Mouse (Mus musculus) splenic B cell, adult 2 months (primary cell): Measurements from ENCODE around the gene Poc1b.

ENCODE experiments used
- DNase-seq: peaks from one replicate; pipeline ENCODE4 v3.0.0-alpha.2; 2011; ENCODE audit warnings: low read depth, low spot score
- H3K27me3 ChIP-seq: 2 replicates; pipeline ENCODE4 v1.6.1; 2012; ENCODE audit warnings: mild to moderate bottlenecking, low read length, moderate library complexity, mixed read lengths; ENCODE audit not compliant: control insufficient read depth, poor library complexity, insufficient read depth, severe bottlenecking
- H3K36me3 ChIP-seq: 2 replicates; pipeline ENCODE4 v1.6.1; 2012; ENCODE audit warnings: mild to moderate bottlenecking, low read length, moderate library complexity, mixed read lengths; ENCODE audit not compliant: control insufficient read depth, poor library complexity, insufficient read depth, severe bottlenecking

Gene Poc1b

DNA sequence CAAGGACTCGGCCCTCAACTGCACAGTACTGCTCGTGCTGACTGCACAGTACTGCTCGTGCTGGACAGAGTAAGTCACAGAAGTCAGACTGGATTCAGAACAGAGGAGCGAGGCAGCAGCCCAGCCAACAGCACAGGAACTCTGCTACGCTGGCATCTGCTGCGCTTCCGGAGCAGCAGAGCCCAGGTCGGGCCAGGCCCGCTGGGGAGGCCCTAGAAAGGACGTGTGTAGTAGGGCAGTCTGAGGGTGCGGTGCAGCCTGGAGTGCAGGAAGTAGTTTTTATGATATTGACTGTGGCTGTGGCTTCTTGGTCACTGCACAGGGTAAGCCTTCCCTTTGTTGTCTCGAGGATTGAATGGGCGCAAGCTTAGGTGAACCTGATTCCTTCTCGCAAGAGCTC lies 20.1 kb downstream of the Poc1b start:
- H3K27me3 ChIP-seq = no peaks in the 10 kb centered on the region
- DNase-seq = peak; percentile 80

DNA sequence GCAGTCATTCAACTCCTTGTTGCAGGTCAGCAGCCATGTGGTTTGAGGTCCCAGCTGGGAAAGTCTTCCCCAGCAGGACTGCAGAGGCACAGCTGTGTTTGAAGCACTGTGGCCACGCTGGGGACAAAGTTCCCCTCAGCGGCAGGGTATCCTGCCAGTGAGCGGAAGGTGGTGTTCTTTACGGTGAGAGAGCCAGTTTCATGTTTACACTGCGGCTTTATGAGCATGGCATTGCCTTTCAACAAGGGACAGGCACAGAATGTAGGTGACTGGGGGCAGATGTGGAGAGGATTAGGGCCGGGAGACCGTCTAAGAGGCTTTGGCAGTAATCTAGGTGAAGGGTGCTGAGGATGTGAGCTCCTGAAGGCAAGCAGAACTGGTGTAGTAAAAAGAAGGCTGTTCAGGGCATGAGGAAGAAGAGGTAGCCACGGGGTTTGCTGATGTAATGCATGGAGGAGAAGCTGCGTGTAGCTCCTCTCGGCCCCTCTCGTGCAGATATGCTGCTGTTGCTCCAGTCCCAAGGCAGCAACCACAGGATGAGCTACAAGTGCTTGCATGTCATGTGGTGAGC lies 20.9 kb downstream of the Poc1b start:
- no peaks in the 10 kb centered on the region for H3K27me3 ChIP-seq
- H3K36me3 ChIP-seq = no peaks in the 10 kb centered on the region
- peak; percentile 72 for DNase-seq

More for the DNA sequence above, 20.1 kb downstream of the Poc1b start:
- H3K36me3 ChIP-seq = no peaks in the 10 kb centered on the region

DNA sequence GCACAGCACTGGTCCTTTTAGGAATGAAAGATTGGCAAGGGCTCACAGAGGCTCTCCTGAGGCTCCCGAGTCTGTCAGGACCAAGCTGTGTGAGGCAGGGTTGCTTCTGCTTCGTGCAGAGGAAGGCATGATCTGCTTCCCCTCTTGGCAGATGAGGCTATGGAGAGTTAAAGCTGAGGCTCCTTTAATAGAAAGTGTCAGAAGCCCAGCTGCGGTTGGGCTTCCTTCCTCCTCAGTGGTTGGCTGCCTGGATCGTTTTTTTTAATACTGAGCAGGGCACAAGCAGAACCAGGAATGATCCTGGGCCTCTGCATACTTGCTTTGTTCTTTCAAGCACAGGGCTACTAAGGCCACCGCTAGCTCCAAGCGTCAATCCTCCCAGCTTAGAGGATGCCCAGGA lies 23.8 kb downstream of the Poc1b start:
- Histone ChIP-seq H3K36me3 (no peaks in the 10 kb centered on the region), H3K27me3 (no peaks in the 10 kb centered on the region)
- peak; percentile 59 for DNase-seq

DNA sequence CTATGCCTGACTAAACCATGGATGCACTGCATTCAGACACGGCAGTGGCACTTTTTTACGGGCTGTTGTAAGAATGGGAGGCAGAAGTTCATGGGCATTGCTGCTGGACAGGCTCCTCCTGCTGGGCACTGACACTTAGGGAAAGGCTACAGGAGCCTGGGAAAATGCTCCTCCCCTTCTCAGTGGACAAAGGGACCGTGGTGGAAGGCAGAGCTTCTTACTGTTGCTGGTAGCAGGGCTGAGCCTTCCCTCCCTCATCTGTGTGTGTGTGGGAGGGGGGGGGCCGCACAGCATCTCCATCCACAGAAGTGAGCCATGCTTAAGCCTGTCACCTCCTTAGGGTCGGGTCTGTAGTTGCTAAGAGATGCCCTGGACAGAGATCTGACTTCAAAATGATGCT lies 24.5 kb downstream of the Poc1b start:
- Histone ChIP-seq H3K36me3 (no peaks in the 10 kb centered on the region), H3K27me3 (no peaks in the 10 kb centered on the region)
- no peak for DNase-seq

DNA sequence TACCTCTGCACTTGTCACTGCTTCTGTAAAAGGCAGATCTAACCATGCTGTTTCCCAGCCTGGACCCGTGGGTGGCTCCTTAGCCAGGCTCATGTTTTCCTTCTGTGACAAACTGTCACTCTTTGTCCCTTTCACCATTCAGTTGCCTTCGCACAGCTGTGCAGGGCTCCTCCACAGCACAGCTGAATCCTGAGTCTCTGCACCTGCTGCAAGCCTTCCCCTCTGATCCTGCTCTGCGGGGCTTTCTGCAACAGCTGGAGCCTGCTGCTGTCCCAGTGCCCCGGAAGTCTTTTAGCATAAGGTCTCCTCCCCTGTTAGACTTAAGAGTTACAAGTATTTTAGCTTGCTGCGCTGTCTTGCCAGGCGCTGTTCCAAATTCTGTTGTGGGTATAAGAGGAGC lies 25.4 kb downstream of the Poc1b start:
- no peaks in the 10 kb centered on the region for H3K36me3 ChIP-seq
- no peaks in the 10 kb centered on the region for H3K27me3 ChIP-seq
- DNase-seq = peak; percentile 44

DNA sequence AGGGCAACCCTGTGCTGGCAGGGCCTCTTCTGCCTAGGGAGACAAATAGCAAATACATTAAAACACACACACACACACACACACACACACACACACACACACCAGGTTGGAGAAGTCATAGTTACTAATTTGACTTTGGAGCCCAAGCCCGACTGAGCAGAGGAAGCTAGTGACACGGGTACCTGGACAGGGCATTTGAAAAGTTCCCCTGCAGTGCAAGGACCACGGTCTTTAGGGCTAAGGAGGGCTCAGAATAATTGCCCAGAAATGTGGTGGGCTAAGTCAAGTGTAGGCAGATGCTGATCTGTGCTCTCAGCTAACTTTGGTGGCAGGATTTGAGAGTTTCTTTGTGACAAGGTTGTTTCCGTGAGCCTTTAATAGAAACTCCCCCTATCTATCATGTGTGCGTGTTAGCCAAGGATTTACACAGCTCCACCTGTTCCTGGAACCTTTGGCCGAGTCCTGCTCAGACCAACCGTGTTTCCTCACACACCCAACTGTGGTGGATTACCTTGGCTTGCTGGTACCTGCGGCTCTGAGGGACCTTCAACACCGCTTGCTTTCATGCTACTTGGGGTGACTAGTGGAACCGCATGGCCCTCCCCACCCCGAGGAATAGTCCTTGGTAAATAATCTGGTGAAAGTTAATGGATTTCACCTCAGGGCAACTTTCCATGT lies 25.9 kb downstream of the Poc1b start:
- no peaks in the 10 kb centered on the region for H3K27me3 ChIP-seq
- DNase-seq = peak; percentile 55

DNA sequence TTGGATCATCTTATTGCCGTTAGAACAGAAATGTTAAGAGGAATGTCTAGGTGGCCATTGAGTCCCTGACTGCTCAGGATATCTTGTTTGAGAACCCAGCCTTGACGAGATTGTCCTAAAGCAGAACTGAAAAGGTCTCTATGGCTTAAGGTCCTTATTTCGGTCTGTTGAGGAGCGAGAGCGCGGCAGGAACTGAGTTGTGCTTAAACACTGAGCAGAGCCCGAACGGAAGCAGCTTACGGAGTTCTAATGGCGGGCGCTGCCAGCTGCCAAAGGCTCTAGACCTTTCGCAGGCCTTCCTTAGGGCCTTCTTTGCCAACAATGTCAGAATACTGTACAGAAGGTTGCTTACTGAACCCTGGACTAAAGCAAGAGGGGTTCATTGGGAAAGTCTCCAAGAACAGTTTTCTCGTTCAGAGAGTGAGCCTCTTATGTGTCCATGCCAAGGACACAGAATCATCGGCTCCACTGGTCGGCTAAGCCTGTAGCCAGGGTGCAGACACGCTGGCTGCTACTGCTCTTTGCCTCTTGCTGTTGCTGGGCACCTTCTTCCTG lies 26.6 kb downstream of the Poc1b start:
- Histone ChIP-seq H3K36me3 (no peaks in the 10 kb centered on the region), H3K27me3 (no peaks in the 10 kb centered on the region)
- DNase-seq = peak; percentile 75

More for the DNA sequence above, 25.9 kb downstream of the Poc1b start:
- no peaks in the 10 kb centered on the region for H3K36me3 ChIP-seq

DNA sequence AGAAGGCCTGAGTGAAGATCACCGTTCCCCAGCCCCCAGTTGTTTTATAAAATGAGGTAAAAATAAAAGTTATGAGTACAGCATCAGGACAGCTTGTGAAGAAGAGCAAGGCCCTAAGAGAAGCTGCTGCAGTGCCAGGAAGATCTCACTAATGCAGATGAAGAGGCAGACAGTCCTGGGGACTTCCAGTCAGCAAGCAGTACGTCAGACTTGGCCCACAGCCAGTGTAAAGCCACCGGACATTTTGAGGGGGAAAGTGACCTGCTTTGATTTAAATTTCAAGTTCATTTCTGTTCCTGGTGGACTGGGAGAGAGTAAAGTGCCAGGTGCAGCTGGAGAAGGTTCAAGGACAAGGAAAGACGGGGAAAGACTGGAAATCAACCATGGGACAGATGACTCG lies 29.5 kb downstream of the Poc1b start:
- no peaks in the 10 kb centered on the region for H3K27me3 ChIP-seq
- no peak for DNase-seq
- no peaks in the 10 kb centered on the region for H3K36me3 ChIP-seq

DNA sequence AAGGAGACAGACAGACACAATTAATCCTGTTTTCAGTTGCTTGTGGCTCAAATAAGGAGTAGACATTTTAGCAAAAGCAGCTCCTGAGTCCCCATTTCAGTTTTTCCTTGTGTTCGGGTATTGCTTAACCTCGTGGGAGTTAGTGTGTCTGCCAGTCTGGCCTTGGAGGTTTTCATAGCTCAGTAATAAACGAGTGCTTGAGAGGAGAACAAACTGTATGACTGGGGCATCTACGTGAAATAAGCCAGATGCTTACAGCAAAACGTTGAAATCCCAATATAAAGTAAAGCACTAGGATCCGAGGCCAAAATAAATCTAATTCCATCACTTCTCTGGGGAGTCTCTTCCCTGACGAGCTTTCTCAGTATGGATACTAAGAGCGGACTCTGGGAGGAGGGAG lies 38.8 kb downstream of the Poc1b start:
- H3K27me3 ChIP-seq = no peaks in the 10 kb centered on the region
- no peak for DNase-seq
- H3K36me3 ChIP-seq = peaks cover 4% of the 10 kb centered on the region

DNA sequence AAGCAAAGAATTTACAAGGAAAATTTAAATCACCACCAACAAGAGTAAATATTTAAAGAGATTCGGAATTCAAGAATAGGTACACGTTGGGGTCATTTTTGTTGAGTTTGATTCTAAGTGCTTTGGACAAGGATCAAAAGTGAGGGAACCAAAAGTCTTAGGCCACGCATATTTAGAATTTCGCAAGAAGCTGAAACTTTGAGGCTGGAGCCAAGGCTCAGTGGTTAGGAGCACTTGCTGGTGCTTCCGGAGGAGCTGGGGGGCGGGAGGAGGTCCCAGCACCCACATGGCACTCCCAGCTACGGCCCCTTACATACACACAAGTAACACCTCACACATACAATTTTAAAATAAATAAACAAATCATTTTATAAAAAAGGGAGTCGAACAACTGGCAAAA lies 39.8 kb downstream of the Poc1b start:
- H3K36me3 ChIP-seq = peaks cover 4% of the 10 kb centered on the region
- no peak for DNase-seq
- H3K27me3 ChIP-seq = no peaks in the 10 kb centered on the region

DNA sequence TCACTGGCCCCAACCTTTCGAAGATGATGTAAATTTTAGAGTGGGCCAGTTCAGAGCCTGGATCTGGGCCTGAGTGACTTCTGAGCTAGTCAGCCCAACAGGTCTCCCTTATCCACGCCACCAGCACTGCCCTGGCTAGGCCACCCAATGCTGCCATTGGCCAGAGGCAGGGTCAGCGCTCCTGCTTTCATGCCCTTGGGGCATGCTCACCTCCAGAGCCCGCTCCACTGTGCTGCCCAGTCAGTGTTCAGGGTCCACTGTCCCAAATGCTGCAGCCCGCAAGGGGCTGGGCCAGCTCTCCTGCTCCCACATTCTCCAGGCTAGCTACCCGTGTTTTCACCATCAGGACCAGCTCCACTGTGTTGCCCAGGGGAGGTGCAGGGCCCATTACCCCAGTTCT lies 43.2 kb downstream of the Poc1b start:
- DNase-seq = no peak
- Histone ChIP-seq H3K36me3 (peaks cover 2% of the 10 kb centered on the region), H3K27me3 (no peaks in the 10 kb centered on the region)

DNA sequence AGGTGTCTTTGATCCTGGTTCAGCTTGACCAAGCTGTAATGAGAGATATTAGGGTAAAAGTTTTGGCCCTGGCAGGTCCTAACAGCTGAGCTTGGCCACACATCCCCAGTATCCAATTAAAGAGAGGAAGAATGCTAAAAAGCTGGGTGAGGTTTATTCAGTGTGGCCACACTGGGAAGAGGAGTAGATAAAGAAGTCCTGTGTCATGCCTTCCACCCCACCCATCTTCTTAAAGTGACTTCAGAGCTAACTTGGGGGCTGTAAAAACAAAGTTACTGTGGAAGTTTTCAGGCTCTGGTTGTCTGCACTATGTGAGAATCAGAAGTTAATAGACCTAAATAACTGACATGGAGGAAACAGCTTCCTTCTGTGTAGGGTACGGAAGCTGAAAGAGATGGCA lies 44.7 kb downstream of the Poc1b start:
- DNase-seq = no peak
- Histone ChIP-seq H3K36me3 (no peaks in the 10 kb centered on the region; the same call in 1 of the 2 replicates), H3K27me3 (no peaks in the 10 kb centered on the region)

DNA sequence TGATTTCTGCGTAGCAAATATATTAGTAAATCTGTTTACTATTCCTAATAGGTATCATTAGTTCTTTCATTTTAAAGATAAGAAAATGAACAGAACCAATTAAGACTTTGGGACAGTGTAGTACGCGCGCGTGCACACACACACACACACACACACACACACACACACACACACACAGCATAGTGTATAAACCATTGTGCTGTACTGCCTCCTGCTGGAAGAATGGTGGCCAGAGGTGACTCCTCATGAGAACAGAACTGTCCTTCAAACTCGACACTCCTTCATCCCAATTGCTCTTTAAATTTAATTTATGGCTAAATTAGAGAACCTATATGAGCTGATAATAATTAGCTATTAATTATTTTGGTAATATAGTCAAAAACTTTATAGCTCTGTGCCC lies 45.2 kb downstream of the Poc1b start:
- DNase-seq = peak; percentile 81
- H3K36me3 ChIP-seq = peaks cover under 1% of the 10 kb centered on the region; the same call in 1 of the 2 replicates
- no peaks in the 10 kb centered on the region for H3K27me3 ChIP-seq

DNA sequence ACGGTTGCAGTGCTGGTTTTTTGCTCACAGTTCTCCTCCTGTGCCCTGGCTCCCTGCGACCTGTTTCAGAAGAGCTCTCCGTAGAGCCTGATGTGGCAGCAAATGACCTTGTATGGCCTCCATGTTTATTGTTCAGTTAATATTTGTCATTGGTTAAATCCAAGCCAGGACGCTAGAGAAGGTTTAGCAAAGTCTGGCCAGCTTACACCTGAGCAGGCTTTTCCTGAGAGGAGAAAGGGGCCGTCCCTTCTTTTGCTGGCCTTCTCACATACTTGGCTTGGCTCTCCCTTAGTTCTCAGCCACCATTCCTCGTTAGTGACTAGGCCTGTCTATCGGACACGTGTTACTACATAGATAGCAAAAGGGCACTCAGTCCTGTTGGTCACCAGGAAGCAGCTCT lies 47.8 kb downstream of the Poc1b start:
- Histone ChIP-seq H3K36me3 (0 out of 2 replicates have a peak, but pooled peaks cover 2% of the 10 kb centered on the region), H3K27me3 (no peaks in the 10 kb centered on the region)
- DNase-seq = no peak

DNA sequence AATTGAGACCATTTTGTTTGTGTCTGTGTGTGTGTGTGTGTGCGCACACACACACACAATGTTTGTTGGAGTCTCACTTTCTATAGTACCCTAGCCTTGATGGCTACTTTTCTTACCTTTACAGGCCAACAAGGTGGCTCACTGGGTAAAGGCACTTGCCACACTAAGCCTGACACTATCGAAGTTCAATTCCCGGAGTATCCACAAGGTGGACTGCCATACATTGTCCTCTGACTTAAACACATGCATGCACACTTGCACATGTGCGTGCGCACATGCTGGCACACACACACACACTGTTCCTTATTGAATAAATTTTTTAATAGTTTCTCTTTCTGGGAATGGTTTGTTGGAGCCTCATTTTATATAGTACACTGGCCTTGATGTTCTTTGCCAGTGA lies 50.0 kb downstream of the Poc1b start:
- no peaks in the 10 kb centered on the region for H3K27me3 ChIP-seq
- peaks cover 6% of the 10 kb centered on the region; the same call in 1 of the 2 replicates for H3K36me3 ChIP-seq
- DNase-seq = peak; percentile 39
